Mouse (Mus musculus) layer of hippocampus, adult 6 months (tissue): ENCODE results near the gene Rdh19. TPM values are rescaled to one million over a fixed set of nuclear protein-coding genes. Genes with fewer than 3 reads are reported as not detected.

Experiments
- long read RNA-seq, 2 experiments: library from polyadenylated mRNA; unstranded; transcript quantifications; one replicate each; pipeline ENCODE4 v2.0.0; 2019 to 2020
- polyA plus RNA-seq: library from polyadenylated mRNA; unstranded; fragments of <200 nt; fragmentation: Nextera tagmentation; gene quantifications from 2 replicates; pipeline ENCODE4 v1.2.3, GENCODE M21; 2021

Gene Rdh19
- not detected in 2 replicates for polyA plus RNA-seq
- long read RNA-seq, experiment 1: 0 reads
- long read RNA-seq, experiment 2: 0 reads

DNA sequence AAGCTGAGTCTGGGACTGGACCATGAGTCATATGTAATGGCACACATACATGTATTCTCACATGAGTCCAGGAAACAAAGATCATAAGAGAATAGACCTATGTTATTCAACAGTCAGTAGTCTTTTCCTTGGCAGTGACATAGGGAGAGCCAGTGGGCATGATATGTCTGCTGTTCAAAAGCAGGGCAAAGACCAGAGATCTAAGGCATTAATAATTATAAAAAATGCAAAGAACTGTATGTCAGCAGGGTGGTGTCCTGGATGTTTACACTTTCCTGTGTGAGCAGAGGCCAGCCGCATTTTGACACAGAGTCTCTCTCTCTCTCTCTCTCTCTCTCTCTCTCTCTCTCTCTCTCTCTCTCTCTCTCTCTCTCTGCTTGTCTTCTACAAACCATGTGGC, at the start of gene Rdh19:
TSS of gene Rdh19 (plus strand) at position 301 of the 400 bp plus-strand sequence.

DNA sequence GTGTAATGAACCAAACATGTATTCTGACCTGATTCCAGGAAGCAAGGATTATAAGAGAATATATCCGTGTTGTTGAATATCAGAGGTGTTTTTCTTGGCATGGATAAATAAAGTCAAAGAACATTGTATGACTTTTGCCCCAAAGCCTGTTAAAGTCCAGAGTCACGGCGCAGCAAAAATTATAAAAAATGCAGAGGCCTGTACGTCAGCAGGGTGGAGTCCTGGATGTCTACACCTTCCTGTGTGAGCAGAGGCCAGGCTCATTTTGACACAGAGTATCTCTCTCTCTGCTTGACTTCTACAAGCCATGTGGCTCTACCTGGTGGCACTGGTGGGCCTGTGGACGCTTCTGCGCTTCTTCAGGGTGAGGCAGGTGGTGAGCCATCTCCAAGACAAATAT, 48.8 kb upstream of the Rdh19 start, which contains the start of gene Rdh16:
TSS of gene Rdh16 (plus strand) at position 262 of the 400 bp plus-strand sequence.

DNA sequence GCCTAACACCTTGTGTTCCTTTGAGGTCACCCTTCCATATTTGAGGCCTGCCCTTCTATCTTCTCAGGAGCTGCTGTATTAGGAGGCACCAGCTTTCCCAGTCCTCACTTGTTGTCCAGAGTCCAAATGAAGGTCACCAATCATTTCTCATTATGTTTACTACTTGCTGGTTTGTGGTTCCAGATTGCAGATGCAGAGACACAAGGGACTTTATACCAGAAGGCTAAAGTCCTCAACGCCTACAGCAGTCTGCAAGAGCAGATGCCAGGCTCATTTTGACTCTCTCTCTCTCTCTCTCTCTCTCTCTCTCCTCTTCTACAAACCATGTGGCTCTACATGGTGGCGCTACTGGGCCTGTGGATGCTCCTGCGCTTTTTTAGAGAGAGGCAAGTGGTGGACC, 16.5 kb downstream of the Rdh19 start, which contains the start of gene Rdh16f2:
TSS of gene Rdh16f2 (plus strand) at position 243 of the 400 bp plus-strand sequence.

DNA sequence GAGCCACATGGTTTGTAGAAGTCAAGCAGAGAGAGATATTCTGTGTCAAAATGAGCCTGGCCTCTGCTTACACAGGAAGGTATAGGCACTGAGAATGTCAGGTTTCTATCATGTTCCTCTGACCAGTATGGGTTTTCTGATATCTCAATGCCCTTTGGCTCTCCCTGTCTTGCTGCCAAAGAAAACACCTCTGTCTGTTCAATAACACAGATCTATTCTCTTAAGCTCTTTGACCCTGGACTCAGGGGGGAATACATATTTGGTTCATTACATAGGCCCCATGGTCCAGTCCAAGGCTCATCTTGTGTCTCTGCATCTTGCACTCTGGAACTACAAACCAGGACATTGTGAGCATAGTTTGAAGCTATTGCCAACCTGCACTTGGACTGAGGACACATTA, 38.9 kb downstream of the Rdh19 start, which contains the start of gene Rdh7:
TSS of gene Rdh7 (minus strand) at position 213 of the 400 bp plus-strand sequence.

DNA sequence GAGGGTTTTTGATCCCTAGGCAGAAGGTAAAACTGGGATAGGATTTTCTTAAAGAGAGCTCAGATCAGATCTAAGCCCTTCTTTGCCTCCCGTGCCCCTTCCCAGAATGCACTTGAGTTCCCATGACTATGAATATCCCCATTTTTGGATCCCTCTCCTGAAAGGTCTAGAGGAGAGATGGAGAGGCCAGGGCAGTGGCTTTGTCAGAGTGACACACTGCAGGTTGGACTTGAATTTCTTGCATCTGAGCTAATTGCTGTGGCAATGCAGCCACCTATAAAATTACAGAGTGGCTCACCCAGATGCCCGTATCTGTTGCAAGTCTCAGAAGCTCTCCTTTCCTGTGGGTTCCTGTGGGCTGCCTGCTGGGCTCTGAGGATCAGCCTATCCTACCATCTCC, 48.5 kb downstream of the Rdh19 start, which contains the start of gene Sdr9c7:
TSS of gene Sdr9c7 (plus strand) at position 301 of the 400 bp plus-strand sequence.

Other genes with a start within 250 kb of the Rdh19 start
- gene Lrp1, start 228.8 kb upstream of the Rdh19 start, polyA plus RNA-seq: 25.7 and 25.9 TPM in 2 replicates
- gene Stat6, start 206.9 kb upstream of the Rdh19 start, polyA plus RNA-seq: 2.8 and 3.7 TPM in 2 replicates
- 6.6 and 7.4 TPM in 2 replicates for gene Nemp1, start 183.0 kb upstream of the Rdh19 start, polyA plus RNA-seq
- 5.1 and 6.7 TPM in 2 replicates for gene Nab2, start 181.4 kb upstream of the Rdh19 start, polyA plus RNA-seq
- not detected in 2 replicates for gene Myo1a, start 144.8 kb upstream of the Rdh19 start, polyA plus RNA-seq
- 7.1 and 8.7 TPM in 2 replicates for gene Tac2, start 125.5 kb upstream of the Rdh19 start, polyA plus RNA-seq
- 1.1 TPM in 2 replicates for gene Zbtb39, start 110.4 kb upstream of the Rdh19 start, polyA plus RNA-seq
- 0.49 and 0.52 TPM in 2 replicates for gene Gpr182, start 98.2 kb upstream of the Rdh19 start, polyA plus RNA-seq
- not detected in 2 replicates for gene Rdh1, start 90.2 kb upstream of the Rdh19 start, polyA plus RNA-seq
- gene Rdh16f1, start 90.1 kb upstream of the Rdh19 start, polyA plus RNA-seq: not detected in 2 replicates
- 0.08 TPM in 1 of 2 replicates, not detected in the other for gene Rdh9, start 73.5 kb upstream of the Rdh19 start, polyA plus RNA-seq
- not detected in 2 replicates for gene Rdh16, start 48.8 kb upstream of the Rdh19 start, polyA plus RNA-seq
- gene Rdh16f2, start 16.5 kb downstream of the Rdh19 start, polyA plus RNA-seq: not detected in 2 replicates
- not detected in 2 replicates for gene Rdh7, start 38.9 kb downstream of the Rdh19 start, polyA plus RNA-seq
- not detected in 2 replicates for gene Sdr9c7, start 48.6 kb downstream of the Rdh19 start, polyA plus RNA-seq
- gene Hsd17b6, start 157.7 kb downstream of the Rdh19 start, polyA plus RNA-seq: not detected in 2 replicates
- gene Prim1, start 165.2 kb downstream of the Rdh19 start, polyA plus RNA-seq: 7.8 and 8.5 TPM in 2 replicates
- gene Naca, start 185.6 kb downstream of the Rdh19 start, polyA plus RNA-seq: 846 and 866 TPM in 2 replicates
- gene Ptges3, start 209.0 kb downstream of the Rdh19 start, polyA plus RNA-seq: 201 and 217 TPM in 2 replicates
- 1,647 and 1,721 TPM in 2 replicates for gene Atp5b, start 233.3 kb downstream of the Rdh19 start, polyA plus RNA-seq
- gene Baz2a, start 241.6 kb downstream of the Rdh19 start, polyA plus RNA-seq: 4.0 and 4.7 TPM in 2 replicates